Mouse (Mus musculus) spleen, adult 2 months (tissue): Measurements from ENCODE around the gene Lad1.

Experiments used
- CTCF ChIP-seq: fragments of 200-500 bp; IDR thresholded peaks from 2 replicates; pipeline ENCODE4 v1.5.1; 2011; ENCODE audit warnings: mild to moderate bottlenecking, inconsistent platforms; ENCODE audit not compliant: insufficient read depth, insufficient read length, insufficient replicate concordance; ENCODE audit errors: extremely low read depth
- POLR2A ChIP-seq: fragments of 200-500 bp; IDR thresholded peaks from 2 replicates; pipeline ENCODE4 v1.6.1; 2011; ENCODE audit warnings: low read depth, low read length, inconsistent platforms

GRCm38 (mm10) chr1:135821780-135822179, 3.4 kb downstream of the Lad1 start:
- TF ChIP-seq POLR2A = no peak
- no peak for TF ChIP-seq CTCF
